Mouse (Mus musculus): ENCODE measurements at regions not wholly inside any gene's neighbourhood (a gene's known extent, or its start where the extent isn't known, plus 50 kb on each side); places are given as distances from the start of the nearest gene placed in this dataset.

GRCm38 (mm10) chr10:23052480-23053378 lies 232.8 kb upstream of the Tcf21 start:
- no peak for DNase-seq (ENCODE audit: low read depth, low spot score)

DNA sequence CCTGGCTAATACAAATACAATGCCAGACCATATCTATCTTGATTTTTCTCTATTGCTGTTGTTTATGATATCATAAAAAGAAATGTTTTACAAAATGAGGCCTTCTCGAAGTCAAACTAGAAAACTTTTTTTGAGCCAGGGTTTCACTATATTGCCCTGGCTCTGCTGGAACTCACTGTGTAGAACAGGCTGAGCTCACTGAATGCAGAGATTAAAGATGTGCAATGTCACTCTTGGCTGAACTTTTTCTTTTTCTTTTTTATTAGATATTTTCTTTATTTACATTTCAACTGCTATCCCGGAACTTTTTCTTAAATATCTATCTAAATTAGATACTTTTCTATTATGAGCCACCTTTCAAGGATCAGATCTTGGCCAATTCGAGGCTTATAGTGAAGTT lies 224.5 kb upstream of the Tcf21 start:
- DNase-seq (ENCODE audit: low read depth, low spot score) = no peak

GRCm38 (mm10) chr10:23031491-23032126 lies 211.6 kb upstream of the Tcf21 start:
- no peak for DNase-seq (ENCODE audit: low read depth, low spot score)

GRCm38 (mm10) chr10:23027961-23028360 lies 208.0 kb upstream of the Tcf21 start:
- DNase-seq (ENCODE audit: low read depth, low spot score) = no peak

DNA sequence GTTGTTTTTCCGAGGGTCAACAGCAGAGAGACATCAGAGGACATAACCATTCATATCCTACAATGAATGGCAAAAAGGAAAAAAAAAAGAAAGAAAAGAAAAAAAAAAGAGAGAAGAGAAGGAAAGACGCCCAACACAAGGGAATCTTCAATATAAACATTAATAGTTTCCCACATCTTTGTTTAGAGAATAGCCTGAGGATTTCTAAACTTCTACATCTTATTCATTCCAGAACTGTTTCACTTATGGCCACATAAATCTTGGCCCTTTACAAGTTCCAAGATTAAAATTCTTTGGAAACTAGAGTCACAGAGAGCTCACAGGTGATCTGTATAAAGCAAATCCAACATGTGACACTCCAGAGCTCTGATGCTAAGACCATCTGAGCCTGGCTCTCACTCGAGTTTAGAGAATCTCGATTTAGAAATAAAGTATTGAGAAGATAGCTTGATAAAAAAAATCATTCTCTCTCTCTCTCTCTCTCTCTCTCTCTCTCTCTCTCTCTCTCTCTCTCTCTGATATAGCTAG lies 197.2 kb upstream of the Tcf21 start:
- no peak for DNase-seq (ENCODE audit: low read depth, low spot score)

DNA sequence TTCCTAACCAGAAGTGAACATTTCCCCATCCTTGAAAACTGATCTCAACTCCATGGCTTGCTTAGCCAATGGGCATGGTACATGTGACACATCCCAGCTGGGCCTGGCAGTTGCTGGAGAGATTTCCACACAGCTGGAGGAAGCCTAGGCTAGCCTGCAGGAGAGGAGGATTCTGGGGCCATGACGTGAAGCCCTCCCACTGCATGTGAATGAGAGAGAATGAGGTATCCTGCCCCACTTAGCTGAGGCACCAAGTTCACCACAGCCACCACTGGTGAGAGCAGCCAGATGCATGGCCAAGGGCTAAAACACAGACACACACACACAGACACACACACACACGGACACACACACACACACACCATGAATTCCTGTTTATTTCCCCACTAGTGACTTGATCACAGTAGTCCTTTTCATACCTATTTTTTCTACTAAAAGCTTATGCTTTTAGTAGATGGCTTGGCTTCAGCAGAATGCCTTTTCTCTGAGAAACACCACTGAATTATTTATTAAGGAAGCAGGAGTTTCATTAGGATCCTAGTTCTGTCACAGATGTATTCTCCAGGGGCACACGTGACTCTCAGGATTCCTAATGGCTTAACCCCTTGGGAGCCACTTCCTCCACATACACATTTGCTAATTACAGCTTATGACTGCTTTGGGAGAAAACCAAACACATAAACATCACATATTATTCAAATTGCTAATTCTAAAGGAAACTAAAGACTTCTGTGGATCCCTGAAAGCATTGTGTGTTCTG lies 196.1 kb upstream of the Tcf21 start:
- no peak for DNase-seq (ENCODE audit: low read depth, low spot score)

DNA sequence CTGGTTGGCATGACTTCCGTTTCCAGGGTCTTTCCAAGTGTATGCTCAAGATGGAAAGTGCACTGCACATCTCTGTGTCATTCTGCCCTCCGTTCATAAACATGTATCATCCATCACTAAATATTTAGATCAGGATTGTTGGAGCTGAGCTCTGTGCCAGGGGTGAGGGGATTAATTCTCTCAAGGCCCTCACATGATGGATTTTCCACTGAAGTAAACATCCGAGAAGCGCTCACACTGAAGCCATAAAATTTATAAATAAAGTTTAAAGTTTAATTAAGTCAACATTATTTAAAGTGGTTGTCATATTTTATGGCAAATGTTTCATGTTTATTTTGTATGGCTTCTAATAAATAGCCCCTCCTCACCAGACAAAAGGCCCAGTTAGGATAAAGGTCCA lies 190.7 kb upstream of the Tcf21 start:
- DNase-seq (ENCODE audit: low read depth, low spot score) = no peak

DNA sequence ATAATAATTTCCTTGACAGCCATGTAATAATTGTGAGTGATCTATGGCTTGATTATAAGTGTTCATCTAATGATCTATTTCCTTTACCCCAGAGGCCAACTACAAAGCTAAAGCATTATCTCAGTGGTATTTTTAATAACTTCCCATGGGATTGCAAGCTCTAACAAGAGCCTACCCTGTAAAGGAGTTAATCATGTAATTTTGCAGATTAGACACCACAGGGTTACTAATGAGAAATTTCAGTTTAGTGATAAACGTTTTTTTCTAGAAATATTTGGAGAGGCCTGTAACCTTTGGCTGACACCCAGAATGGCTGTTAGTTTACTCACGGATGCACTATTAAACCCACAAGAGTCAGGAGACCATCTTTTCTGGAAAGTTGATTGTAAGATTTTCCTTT lies 190.2 kb upstream of the Tcf21 start:
- no peak for DNase-seq (ENCODE audit: low read depth, low spot score)

- no peak for DNase-seq (ENCODE audit: low read depth, low spot score)
Observed at GRCm38 (mm10) chr10:23004768-23005167, 184.8 kb upstream of the Tcf21 start.

DNA sequence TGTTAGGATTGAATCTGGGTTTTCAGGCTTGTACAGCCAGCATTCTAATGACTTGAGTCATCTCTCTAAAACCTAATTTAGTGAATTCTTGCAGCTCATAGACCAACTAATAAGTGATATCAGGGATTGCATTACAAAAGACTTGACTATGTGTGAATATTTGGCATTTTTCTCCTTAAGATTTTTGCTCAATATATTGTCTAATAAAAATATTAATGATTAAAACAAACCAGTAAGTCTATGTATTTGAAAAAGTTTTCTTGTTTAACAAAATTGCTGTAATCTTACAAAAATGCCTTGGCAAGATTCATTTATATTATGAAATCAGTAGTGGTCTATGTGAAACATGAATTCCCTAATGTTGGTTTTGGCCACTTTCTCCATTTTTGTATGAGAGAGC lies 183.7 kb upstream of the Tcf21 start:
- no peak for DNase-seq (ENCODE audit: low read depth, low spot score)

DNA sequence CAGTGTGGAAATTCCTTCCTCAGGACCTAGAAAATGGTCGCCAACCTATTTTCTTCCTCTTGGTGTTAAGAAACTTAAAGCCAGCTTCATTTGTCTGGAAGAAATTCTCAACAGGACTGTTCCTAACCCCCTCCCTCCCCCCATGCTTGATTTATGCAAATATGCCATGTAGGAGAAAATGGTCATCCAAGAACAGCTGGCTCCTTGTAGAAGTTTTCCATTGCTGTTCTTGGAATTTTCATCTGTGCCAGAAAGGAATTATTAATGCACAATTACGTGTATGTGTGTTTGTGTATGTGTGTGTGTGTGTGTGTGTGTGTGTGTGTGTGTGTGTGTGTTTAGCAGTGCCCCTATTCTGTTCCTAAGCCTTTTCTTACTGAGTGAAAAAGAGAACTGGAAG lies 178.6 kb upstream of the Tcf21 start:
- DNase-seq (ENCODE audit: low read depth, low spot score) = no peak

GRCm38 (mm10) chr10:22997571-22997970 lies 177.6 kb upstream of the Tcf21 start:
- no peak for DNase-seq (ENCODE audit: low read depth, low spot score)

DNA sequence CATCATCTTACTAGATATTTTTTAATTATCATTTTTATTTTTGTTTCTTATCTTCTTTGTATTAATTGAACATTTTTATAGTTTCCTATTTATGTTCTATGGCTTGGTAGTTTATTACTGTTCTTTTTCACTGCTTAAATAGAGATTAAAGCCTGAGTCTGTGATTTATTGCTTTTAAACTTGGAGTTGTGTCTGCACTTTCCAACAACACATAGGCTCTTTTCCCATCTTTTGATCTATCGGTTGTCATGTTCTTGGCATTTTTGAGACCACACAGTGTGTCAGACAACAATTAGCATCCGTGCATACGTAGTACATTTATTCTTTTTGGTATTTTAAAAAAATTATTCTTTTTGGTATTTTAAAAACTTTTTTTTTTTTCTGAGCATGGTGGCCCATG lies 173.2 kb upstream of the Tcf21 start:
- no peak for DNase-seq (ENCODE audit: low read depth, low spot score)

DNA sequence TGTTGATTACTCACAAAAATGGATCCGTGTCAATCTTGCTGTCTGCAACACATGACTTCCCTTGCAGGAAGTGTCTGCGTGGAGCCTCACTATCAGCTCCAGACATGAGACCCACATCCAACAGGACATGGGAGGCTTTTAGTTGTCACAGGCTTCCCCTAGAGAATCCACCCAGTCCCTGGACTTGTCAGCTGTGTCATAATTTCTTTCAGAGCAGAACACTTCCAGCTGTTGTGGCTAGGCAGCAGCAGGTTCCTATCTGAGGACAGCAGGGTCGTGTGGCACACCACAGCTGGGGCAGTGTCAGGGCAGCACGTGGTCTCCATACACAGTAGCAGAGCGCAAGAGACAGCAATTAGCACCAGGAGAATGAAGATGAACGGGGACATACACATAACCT lies 161.8 kb upstream of the Tcf21 start:
- DNase-seq (ENCODE audit: low read depth, low spot score) = no peak

- no peak for DNase-seq (ENCODE audit: low read depth, low spot score)
Observed at GRCm38 (mm10) chr10:22978442-22978841, 158.5 kb upstream of the Tcf21 start.

GRCm38 (mm10) chr10:22956956-22957355 lies 137.0 kb upstream of the Tcf21 start:
- no peak for DNase-seq (ENCODE audit: low read depth, low spot score)

- no peak for DNase-seq (ENCODE audit: low read depth, low spot score)
Observed at GRCm38 (mm10) chr10:22953283-22953682, 133.3 kb upstream of the Tcf21 start.

DNA sequence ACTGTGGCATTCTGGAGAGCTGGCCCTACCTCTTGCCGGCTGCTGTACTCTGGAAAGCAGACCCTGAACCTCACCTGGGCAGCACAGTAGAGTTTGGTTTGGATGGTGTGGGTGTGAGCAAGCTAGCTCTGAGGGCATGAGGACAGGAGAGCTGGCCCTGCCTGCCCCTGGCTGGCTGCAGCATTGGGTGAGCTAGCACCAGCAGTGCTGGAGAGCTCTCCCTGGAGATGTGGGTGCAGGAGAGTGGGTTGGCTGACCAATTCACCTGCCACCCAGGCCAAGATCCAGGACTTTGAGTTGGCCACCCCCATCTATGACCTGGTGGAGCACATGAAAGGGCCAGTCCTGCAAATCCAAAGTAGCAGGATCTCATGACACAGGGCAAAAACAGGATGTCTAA lies 124.3 kb upstream of the Tcf21 start:
- DNase-seq (ENCODE audit: low read depth, low spot score) = no peak

DNA sequence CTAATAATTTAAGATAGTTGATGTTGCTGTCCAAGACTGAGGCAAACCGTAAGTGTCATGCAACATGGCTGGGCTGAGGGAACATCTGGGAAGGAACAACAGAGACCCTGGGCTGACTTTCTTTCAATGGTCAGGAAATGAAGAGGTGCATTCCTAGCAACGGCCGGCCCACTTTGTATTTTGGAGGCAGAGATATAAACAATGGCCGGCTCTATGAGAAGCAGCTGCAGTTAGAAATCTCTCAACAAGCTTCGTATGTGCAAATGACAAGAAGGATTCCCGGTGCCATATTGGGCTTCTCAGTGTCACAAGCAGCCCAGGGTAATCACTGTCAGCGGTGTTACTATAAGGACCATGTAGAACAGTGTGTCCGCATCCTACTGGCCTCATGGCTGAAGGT lies 108.0 kb upstream of the Tcf21 start:
- no peak for DNase-seq (ENCODE audit: low read depth, low spot score)

- no peak for DNase-seq (ENCODE audit: low read depth, low spot score)
Observed at GRCm38 (mm10) chr10:22926099-22926498, 106.1 kb upstream of the Tcf21 start.

- DNase-seq (ENCODE audit: low read depth, low spot score) = no peak
Observed at GRCm38 (mm10) chr10:22921035-22921965, 101.3 kb upstream of the Tcf21 start.

Measured in embryo, embryonic 11.5 days (tissue).